Mouse (Mus musculus): ENCODE measurements around the gene Dhx29. TPM values are rescaled to one million over a fixed set of nuclear protein-coding genes. Genes with fewer than 3 reads are reported as not detected.
"Not testable (repeated sequence)": the region's sequence is repeated elsewhere in the genome, so short reads cannot be mapped to it uniquely, and the experiment has no call there.

The Dhx29 gene
- polyA plus RNA-seq, 1 experiment from 2014 or later: 6.3 TPM

- ATAC-seq: peak; percentile 31
- no peak for TF ChIP-seq CTCF (IDR thresholded peaks at IDR 0.05; ENCODE audit: low read depth)
- Histone ChIP-seq H3K27me3 (replicated peaks; ENCODE audit: control insufficient read depth, insufficient read depth, low read length) (peaks cover 58% of the 10 kb centered on the region), H3K4me3 (ENCODE audit: low read depth, low read length) (peak overlapping the region; percentile 39), H3K36me3 (ENCODE audit: control insufficient read depth, insufficient read depth) (no peaks in the 10 kb centered on the region), H3K4me2 (replicated peaks; ENCODE audit: low read depth) (peak overlapping the region; percentile 74), H3K27ac (ENCODE audit: low read depth, low read length) (no peak overlapping the region), H3K4me1 (replicated peaks; ENCODE audit: control insufficient read depth, insufficient read depth, low read length) (0 out of 2 replicates have a peak, but pooled peaks cover 2% of the 10 kb centered on the region), H3K9ac (ENCODE audit: low read depth, low read length) (no peak overlapping the region; the same call in 1 of the 2 replicates), H3K9me3 (ENCODE audit: control insufficient read depth) (no peaks in the 10 kb centered on the region)
- WGBS: 2% methylated on average over 46 of the region's 46 CpGs
These were observed 71.4 kb downstream of the Dhx29 start for GRCm38 (mm10) chr13:112998427-112999201.

GRCm38 (mm10) chr13:113000090-113000489 is 72.8 kb downstream of the Dhx29 start:
- H3K4me2 ChIP-seq (replicated peaks; ENCODE audit: low read depth): no peak overlapping the region
- 60% methylated on average over 3 of the region's 3 CpGs for WGBS

GRCm38 (mm10) chr13:113000576-113001318 is 73.5 kb downstream of the Dhx29 start:
- H3K36me3 ChIP-seq (ENCODE audit: control insufficient read depth, insufficient read depth): no peaks in the 10 kb centered on the region
- WGBS: 29% methylated on average over 9 of the region's 9 CpGs
- H3K4me2 ChIP-seq (replicated peaks; ENCODE audit: low read depth): peak overlapping the region; percentile 4; the same call in 1 of the 2 replicates
- ATAC-seq: peak; percentile 90
- no peak for TF ChIP-seq CTCF (IDR thresholded peaks at IDR 0.05; ENCODE audit: low read depth)
- peaks cover 38% of the 10 kb centered on the region for H3K27me3 ChIP-seq (replicated peaks; ENCODE audit: control insufficient read depth, insufficient read depth, low read length)
- H3K27ac ChIP-seq (ENCODE audit: low read depth, low read length): no peak overlapping the region
- H3K9ac ChIP-seq (ENCODE audit: low read depth, low read length): no peak overlapping the region
- H3K4me1 ChIP-seq (replicated peaks; ENCODE audit: control insufficient read depth, insufficient read depth, low read length): no peaks in the 10 kb centered on the region
- H3K4me3 ChIP-seq (ENCODE audit: low read depth, low read length): no peak overlapping the region
- H3K9me3 ChIP-seq (ENCODE audit: control insufficient read depth): no peaks in the 10 kb centered on the region

More at GRCm38 (mm10) chr13:113000090-113000489, 72.8 kb downstream of the Dhx29 start:
- no peaks in the 10 kb centered on the region for H3K4me1 ChIP-seq (replicated peaks; ENCODE audit: control insufficient read depth, insufficient read depth, low read length)
- no peak for TF ChIP-seq CTCF (IDR thresholded peaks at IDR 0.05; ENCODE audit: low read depth)
- ATAC-seq: no peak
- peaks cover 43% of the 10 kb centered on the region for H3K27me3 ChIP-seq (replicated peaks; ENCODE audit: control insufficient read depth, insufficient read depth, low read length)
- H3K36me3 ChIP-seq (ENCODE audit: control insufficient read depth, insufficient read depth): no peaks in the 10 kb centered on the region
- no peak overlapping the region for H3K9ac ChIP-seq (ENCODE audit: low read depth, low read length)
- no peaks in the 10 kb centered on the region for H3K9me3 ChIP-seq (ENCODE audit: control insufficient read depth)
- no peak overlapping the region for H3K4me3 ChIP-seq (ENCODE audit: low read depth, low read length)
- no peak overlapping the region for H3K27ac ChIP-seq (ENCODE audit: low read depth, low read length)

GRCm38 (mm10) chr13:113012683-113013082 is 85.4 kb downstream of the Dhx29 start:
- Histone ChIP-seq H3K36me3 (ENCODE audit: control insufficient read depth, insufficient read depth) (no peaks in the 10 kb centered on the region), H3K27me3 (replicated peaks; ENCODE audit: control insufficient read depth, insufficient read depth, low read length) (0 out of 2 replicates have a peak, but pooled peaks cover 5% of the 10 kb centered on the region), H3K4me3 (ENCODE audit: low read depth, low read length) (peak overlapping the region; percentile 35; the same call in 1 of the 2 replicates), H3K27ac (ENCODE audit: low read depth, low read length) (no peak overlapping the region), H3K9me3 (ENCODE audit: control insufficient read depth) (no peaks in the 10 kb centered on the region), H3K4me1 (replicated peaks; ENCODE audit: control insufficient read depth, insufficient read depth, low read length) (no peaks in the 10 kb centered on the region), H3K9ac (ENCODE audit: low read depth, low read length) (no peak overlapping the region), H3K4me2 (replicated peaks; ENCODE audit: low read depth) (peak overlapping the region; percentile 52)
- 76% methylated on average over 6 of the region's 6 CpGs for WGBS
- no peak for TF ChIP-seq CTCF (IDR thresholded peaks at IDR 0.05; ENCODE audit: low read depth)
- no peak for ATAC-seq

GRCm38 (mm10) chr13:113013174-113013953 is 86.1 kb downstream of the Dhx29 start:
- not testable (repeated sequence) for H3K9me3 ChIP-seq (ENCODE audit: control insufficient read depth); H3K9ac ChIP-seq (ENCODE audit: low read depth, low read length); H3K36me3 ChIP-seq (ENCODE audit: control insufficient read depth, insufficient read depth); H3K27me3 ChIP-seq (replicated peaks; ENCODE audit: control insufficient read depth, insufficient read depth, low read length); ATAC-seq; H3K27ac ChIP-seq (ENCODE audit: low read depth, low read length); H3K4me1 ChIP-seq (replicated peaks; ENCODE audit: control insufficient read depth, insufficient read depth, low read length)
- WGBS: 32% methylated on average over 17 of the region's 20 CpGs
- Histone ChIP-seq H3K4me2 (replicated peaks; ENCODE audit: low read depth) (peak overlapping the region; percentile 52), H3K4me3 (ENCODE audit: low read depth, low read length) (peak overlapping the region; percentile 35)

Other genes starting within 250 kb of the Dhx29 start
- gene Plpp1, start 126.7 kb upstream of the Dhx29 start, polyA plus RNA-seq (2015; fragmentation: Nextera tagmentation; extraction: Ambion mirVana): 91.0 and 98.5 TPM in 2 replicates
- 17.2 and 17.9 TPM in 2 replicates for gene Mtrex, start 56 bp upstream of the Dhx29 start, polyA plus RNA-seq (2015; fragmentation: Nextera tagmentation; extraction: Ambion mirVana)
- gene Ccno, start 60.3 kb downstream of the Dhx29 start, polyA plus RNA-seq (2015; fragmentation: Nextera tagmentation; extraction: Ambion mirVana): 0.10 and 0.12 TPM in 2 replicates
- gene Mcidas, start 66.4 kb downstream of the Dhx29 start, polyA plus RNA-seq (2015; fragmentation: Nextera tagmentation; extraction: Ambion mirVana): not detected in 2 replicates
- not detected in 2 replicates for gene Cdc20b, start 107.7 kb downstream of the Dhx29 start, polyA plus RNA-seq (2015; fragmentation: Nextera tagmentation; extraction: Ambion mirVana)
- gene Gpx8, start 119.0 kb downstream of the Dhx29 start, polyA plus RNA-seq (2015; fragmentation: Nextera tagmentation; extraction: Ambion mirVana): 50.4 and 51.7 TPM in 2 replicates
- 4.2 and 4.9 TPM in 2 replicates for gene Gzma, start 173.5 kb downstream of the Dhx29 start, polyA plus RNA-seq (2015; fragmentation: Nextera tagmentation; extraction: Ambion mirVana)

All from intestine, postnatal 0 days (tissue).